Mouse (Mus musculus) small intestine, adult 2 months (tissue): ENCODE measurements around the gene Zfp109.

Source experiments
- CTCF ChIP-seq: fragments of 200-500 bp; IDR thresholded peaks from 2 replicates; pipeline ENCODE4 v1.5.1; 2012; ENCODE audit warnings: low read depth, mild to moderate bottlenecking, control low read depth, inconsistent platforms, low read length, moderate library complexity, mixed read lengths; ENCODE audit not compliant: insufficient replicate concordance, insufficient read length; ENCODE audit errors: extremely low read depth
- POLR2A ChIP-seq: fragments of 200-500 bp; IDR thresholded peaks from 2 replicates; pipeline ENCODE4 v1.6.1; 2012; ENCODE audit warnings: low read depth, mild to moderate bottlenecking, control low read depth, inconsistent platforms, low read length, moderate library complexity

DNA sequence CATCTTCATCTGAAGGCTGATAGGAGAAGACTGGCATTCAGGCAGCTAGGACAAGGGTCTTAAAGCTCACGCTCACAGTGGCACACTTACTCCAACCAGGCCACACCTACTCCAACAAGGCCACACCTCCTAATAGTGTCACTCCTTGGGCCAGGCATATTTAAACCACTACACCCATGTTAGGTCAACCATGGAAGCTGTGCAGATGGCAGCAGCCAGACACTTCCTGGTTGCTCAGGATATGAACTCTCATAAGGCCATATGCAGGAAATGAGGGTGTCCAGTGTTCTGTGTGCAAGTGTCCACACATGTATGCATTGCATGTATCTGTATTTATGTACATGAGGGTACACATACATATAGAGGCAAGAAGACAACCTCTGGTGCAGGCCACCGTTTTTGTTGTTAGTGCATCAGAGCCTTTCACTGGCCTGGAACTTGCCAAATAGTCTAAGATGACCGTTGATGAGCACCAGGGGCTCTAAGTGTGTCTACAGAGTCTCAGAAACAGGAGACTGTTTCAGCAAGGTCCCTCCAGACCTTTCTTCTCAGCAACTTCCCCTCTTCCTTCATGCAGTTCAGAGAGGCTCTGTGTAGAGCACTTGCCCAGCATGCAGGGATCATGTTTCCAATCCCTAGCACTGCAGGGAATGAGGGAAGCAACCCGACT, 48.3 kb downstream of the Zfp109 start:
- TF ChIP-seq CTCF (no peak), POLR2A (no peak)
